ENCODE assay signal across 20 mouse cellular contexts in genomic region chr9:35194048-35194447, GRCm38 (mm10). TPM values are rescaled to one million over a fixed set of nuclear protein-coding genes. Genes with fewer than 3 reads are reported as not detected.
DNase-seq lines count a peak whose midpoint lies in the region; ATAC-seq lines count a peak whose summit lies in the region.
"Had no signal": no experiment of that assay in that cellular context is flagged by ENCODE, and none has a peak within 500 bp of the region (broad histone marks: within the 10 kb centered on the region; RNA-seq: fewer than 3 reads in every experiment).

No protein-coding gene starts in this region.

- ATAC-seq in megakaryocyte, adult 5-6 weeks (ENCODE audit: poor library complexity, severe bottlenecking) = peak; percentile 98
- peak; percentile 44 for ATAC-seq in neutrophil, adult 5-6 weeks (ENCODE audit: extremely low read depth, insufficient number of reproducible peaks, low FRiP score, poor library complexity, severe bottlenecking)
- ATAC-seq: forebrain, embryonic 14.5 days; forebrain, postnatal 0 days; hindbrain, postnatal 0 days; Patski had no signal

- peak; percentile 44 for DNase-seq in 416B (ENCODE audit: low read depth)
- DNase-seq in CD4-positive helper T cell, adult 2 months (ENCODE audit: low read depth, low spot score) = peak; percentile 24
- no peak for DNase-seq in urinary bladder, postnatal 10 days (ENCODE audit: low spot score)
- DNase-seq in left cerebral cortex, adult 11 months (ENCODE audit: low spot score) = no peak
- DNase-seq: adrenal gland, postnatal 10 days; adrenal gland, postnatal 36 days; cerebellum, adult 18-20 months; cerebellum, adult 9-10 months; cerebellum, postnatal 25 days; forebrain, postnatal 0 days; gastrocnemius, adult 2 months; gastrocnemius, postnatal 14 days; heart, adult 18-20 months; heart, postnatal 10 days; heart, postnatal 36 days had no signal

RNA-seq across cellular contexts. Expression of gene Srpr, which starts 5.9 kb away (rescaled TPM):
- total RNA-seq in megakaryocyte, adult 5-6 weeks (2015) = 54.9 and 56.3 TPM in 2 replicates
- 42.6 and 72.8 TPM in 2 replicates for total RNA-seq in megakaryocyte, adult 5-6 weeks (2017)
- 61.0 and 63.5 TPM in 2 replicates for total RNA-seq in neutrophil, adult 5-6 weeks (2017)

RNA-seq across cellular contexts. Expression of gene Tirap, which starts 6.0 kb away (rescaled TPM):
- 11.1 and 12.8 TPM in 2 replicates for total RNA-seq in megakaryocyte, adult 5-6 weeks (2015)
- total RNA-seq in megakaryocyte, adult 5-6 weeks (2017) = 17.5 and 20.2 TPM in 2 replicates
- 31.7 and 39.9 TPM in 2 replicates for total RNA-seq in neutrophil, adult 5-6 weeks (2017)

RNA-seq across cellular contexts. Expression of gene Foxred1, which starts 16.8 kb away (rescaled TPM):
- 9.7 and 11.2 TPM in 2 replicates for total RNA-seq in megakaryocyte, adult 5-6 weeks (2015)
- total RNA-seq in megakaryocyte, adult 5-6 weeks (2017) = 26.9 and 28.5 TPM in 2 replicates
- total RNA-seq in neutrophil, adult 5-6 weeks (2017) = 35.6 and 42.9 TPM in 2 replicates

RNA-seq across cellular contexts. Expression of gene Dcps, which starts 18.2 kb away (rescaled TPM):
- 32.2 and 41.6 TPM in 2 replicates for total RNA-seq in megakaryocyte, adult 5-6 weeks (2015)
- total RNA-seq in megakaryocyte, adult 5-6 weeks (2017) = 33.7 and 38.0 TPM in 2 replicates
- 22.2 and 22.9 TPM in 2 replicates for total RNA-seq in neutrophil, adult 5-6 weeks (2017)

Comparison
In these comparisons a context has a peak if more than half of its experiments do, and no peak if none do; other contexts are left out.
1. DNase-seq: peak in 416B (single experiment) and CD4-positive helper T cell, adult 2 months (single experiment); none in urinary bladder, postnatal 10 days (single experiment) and left cerebral cortex, adult 11 months (single experiment).